In genomic region chr2:118901175-118902031, GRCm38 (mm10) we compare ENCODE assay signal across 8 mouse cellular contexts. TPM values are rescaled to one million over a fixed set of nuclear protein-coding genes. Genes with fewer than 3 reads are reported as not detected.
DNase-seq lines count a peak whose midpoint lies in the region; ATAC-seq and TF ChIP-seq lines count a peak whose summit lies in the region.

No protein-coding gene starts in this region.

- peak; percentile 26 for TF ChIP-seq CTCF in kidney, postnatal 0 days (IDR thresholded peaks at IDR 0.05; ENCODE audit: low read depth)

- peak overlapping the region; percentile 97 for H3K4me2 ChIP-seq in heart, embryonic 12.5 days
- peak overlapping the region; percentile 99 for H3K4me2 ChIP-seq in kidney, postnatal 0 days (ENCODE audit: low read length)
- H3K4me2 ChIP-seq in liver, embryonic 12.5 days = peak overlapping the region; percentile 100
- peak overlapping the region; percentile 97 for H3K4me2 ChIP-seq in stomach, embryonic 15.5 days

- H3K27me3 ChIP-seq in heart, embryonic 12.5 days (replicated peaks) = peaks cover 40% of the 10 kb centered on the region
- peaks cover 33% of the 10 kb centered on the region for H3K27me3 ChIP-seq in kidney, postnatal 0 days (ENCODE audit: insufficient read depth, low read length)
- H3K27me3 ChIP-seq in liver, embryonic 12.5 days (replicated peaks) = peaks cover 46% of the 10 kb centered on the region
- peaks cover 41% of the 10 kb centered on the region for H3K27me3 ChIP-seq in stomach, embryonic 15.5 days (replicated peaks)

- peak; percentile 94 for ATAC-seq in erythroid progenitor cell, adult 5-6 weeks (replicated peaks; ENCODE audit: low FRiP score, poor library complexity, severe bottlenecking)
- ATAC-seq in heart, embryonic 12.5 days (ENCODE audit: insufficient number of reproducible peaks, low FRiP score) = peak; percentile 94
- peak; percentile 88 for ATAC-seq in kidney, postnatal 0 days (replicated peaks; ENCODE audit: low FRiP score, low read depth)
- ATAC-seq in liver, embryonic 12.5 days = peak; percentile 90
- ATAC-seq in stomach, embryonic 15.5 days (ENCODE audit: insufficient read depth, low FRiP score, low read depth) = peak; percentile 91

- H3K36me3 ChIP-seq in heart, embryonic 12.5 days = no peaks in the 10 kb centered on the region
- no peaks in the 10 kb centered on the region for H3K36me3 ChIP-seq in kidney, postnatal 0 days (ENCODE audit: insufficient read depth, low read length)
- H3K36me3 ChIP-seq in liver, embryonic 12.5 days = no peaks in the 10 kb centered on the region
- H3K36me3 ChIP-seq in stomach, embryonic 15.5 days = no peaks in the 10 kb centered on the region

- peaks cover 51% of the 10 kb centered on the region for H3K4me1 ChIP-seq in heart, embryonic 12.5 days (replicated peaks)
- peaks cover 9% of the 10 kb centered on the region; the same call in 1 of the 2 replicates for H3K4me1 ChIP-seq in kidney, postnatal 0 days (replicated peaks; ENCODE audit: insufficient read depth, low read length)
- peaks cover 82% of the 10 kb centered on the region for H3K4me1 ChIP-seq in liver, embryonic 12.5 days
- H3K4me1 ChIP-seq in stomach, embryonic 15.5 days = peaks cover 39% of the 10 kb centered on the region

- WGBS in heart, embryonic 12.5 days = under 1% methylated on average over 82 of the region's 120 CpGs
- 4% methylated on average over 53 of the region's 120 CpGs for WGBS in kidney, postnatal 0 days
- under 1% methylated on average over 104 of the region's 120 CpGs for WGBS in liver, embryonic 12.5 days (ENCODE audit: insufficient replicate concordance)
- under 1% methylated on average over 95 of the region's 120 CpGs for whole genome bisulfite sequencing in stomach, embryonic 15.5 days

- peak; percentile 93 for DNase-seq in CD4-positive helper T cell, adult 2 months (ENCODE audit: low read depth, low spot score)
- peak; percentile 89 for DNase-seq in brain, embryonic 18.5 days (ENCODE audit: low read depth, low spot score)
- DNase-seq in kidney, postnatal 0 days (ENCODE audit: low spot score) = peak; percentile 97
- DNase-seq in natural killer cell, adult 2 months (ENCODE audit: low spot score in 2 of 2) = peak; percentile 87 to 92

- H3K4me3 ChIP-seq in heart, embryonic 12.5 days = peak overlapping the region; percentile 90
- peak overlapping the region; percentile 86 for H3K4me3 ChIP-seq in kidney, postnatal 0 days (replicated peaks; ENCODE audit: low read depth, low read length)
- peak overlapping the region; percentile 92 for H3K4me3 ChIP-seq in liver, embryonic 12.5 days
- H3K4me3 ChIP-seq in stomach, embryonic 15.5 days (replicated peaks) = peak overlapping the region; percentile 94

- H3K9ac ChIP-seq in heart, embryonic 12.5 days = peak overlapping the region; percentile 90
- peak overlapping the region; percentile 81 for H3K9ac ChIP-seq in kidney, postnatal 0 days (ENCODE audit: low read depth, low read length)
- peak overlapping the region; percentile 97 for H3K9ac ChIP-seq in liver, embryonic 12.5 days
- peak overlapping the region; percentile 82 for H3K9ac ChIP-seq in stomach, embryonic 15.5 days

- H3K9me3 ChIP-seq in heart, embryonic 12.5 days (replicated peaks) = no peaks in the 10 kb centered on the region
- no peaks in the 10 kb centered on the region for H3K9me3 ChIP-seq in kidney, postnatal 0 days (replicated peaks; ENCODE audit: low read length)
- H3K9me3 ChIP-seq in liver, embryonic 12.5 days (replicated peaks) = no peaks in the 10 kb centered on the region
- no peaks in the 10 kb centered on the region for H3K9me3 ChIP-seq in stomach, embryonic 15.5 days

- peak overlapping the region; percentile 70 for H3K27ac ChIP-seq in heart, embryonic 12.5 days (ENCODE audit: poor library complexity, severe bottlenecking)
- peak overlapping the region; percentile 85 for H3K27ac ChIP-seq in kidney, postnatal 0 days
- peak overlapping the region; percentile 92 for H3K27ac ChIP-seq in liver, embryonic 12.5 days
- peak overlapping the region; percentile 70 for H3K27ac ChIP-seq in stomach, embryonic 15.5 days

RNA-seq across cellular contexts. Expression of gene Bahd1, which starts 1.2 kb away (rescaled TPM):
- total RNA-seq in erythroid progenitor cell, adult 5-6 weeks (2015; ENCODE audit: low replicate concordance) = 7.6 and 8.8 TPM in 2 replicates
- total RNA-seq in erythroid progenitor cell, adult 5-6 weeks (2017; ENCODE audit: low replicate concordance) = 14.5 and 15.1 TPM in 2 replicates
- polyA plus RNA-seq in heart, embryonic 12.5 days (2016; fragmentation: Nextera tagmentation; extraction: Ambion mirVana) = 4.5 and 4.8 TPM in 2 replicates
- polyA plus RNA-seq in kidney, postnatal 0 days (2015; fragmentation: Nextera tagmentation; extraction: Ambion mirVana) = 3.3 TPM in 2 replicates
- polyA plus RNA-seq in liver, embryonic 12.5 days (2016; fragmentation: Nextera tagmentation; extraction: Ambion mirVana) = 5.1 and 5.6 TPM in 2 replicates
- 5.7 TPM in 2 replicates for polyA plus RNA-seq in stomach, embryonic 15.5 days (2015; fragmentation: Nextera tagmentation; extraction: Ambion mirVana)

RNA-seq across cellular contexts. Expression of gene Chst14, which starts 24.9 kb away (rescaled TPM):
- total RNA-seq in erythroid progenitor cell, adult 5-6 weeks (2015; ENCODE audit: low replicate concordance) = not detected in 2 replicates
- total RNA-seq in erythroid progenitor cell, adult 5-6 weeks (2017; ENCODE audit: low replicate concordance) = 0.77 TPM in 1 of 2 replicates, not detected in the other
- 23.9 and 25.4 TPM in 2 replicates for polyA plus RNA-seq in heart, embryonic 12.5 days (2016; fragmentation: Nextera tagmentation; extraction: Ambion mirVana)
- 23.9 and 25.1 TPM in 2 replicates for polyA plus RNA-seq in kidney, postnatal 0 days (2015; fragmentation: Nextera tagmentation; extraction: Ambion mirVana)
- polyA plus RNA-seq in liver, embryonic 12.5 days (2016; fragmentation: Nextera tagmentation; extraction: Ambion mirVana) = 8.8 and 9.5 TPM in 2 replicates
- 26.3 and 26.9 TPM in 2 replicates for polyA plus RNA-seq in stomach, embryonic 15.5 days (2015; fragmentation: Nextera tagmentation; extraction: Ambion mirVana)

RNA-seq across cellular contexts. Expression of gene Ivd, which starts 39.6 kb away (rescaled TPM):
- 5.4 and 6.3 TPM in 2 replicates for total RNA-seq in erythroid progenitor cell, adult 5-6 weeks (2015; ENCODE audit: low replicate concordance)
- total RNA-seq in erythroid progenitor cell, adult 5-6 weeks (2017; ENCODE audit: low replicate concordance) = 1.9 and 7.3 TPM in 2 replicates
- polyA plus RNA-seq in heart, embryonic 12.5 days (2016; fragmentation: Nextera tagmentation; extraction: Ambion mirVana) = 68.2 and 68.7 TPM in 2 replicates
- polyA plus RNA-seq in kidney, postnatal 0 days (2015; fragmentation: Nextera tagmentation; extraction: Ambion mirVana) = 68.9 and 79.2 TPM in 2 replicates
- 27.9 and 30.8 TPM in 2 replicates for polyA plus RNA-seq in liver, embryonic 12.5 days (2016; fragmentation: Nextera tagmentation; extraction: Ambion mirVana)
- 55.1 and 58.9 TPM in 2 replicates for polyA plus RNA-seq in stomach, embryonic 15.5 days (2015; fragmentation: Nextera tagmentation; extraction: Ambion mirVana)

Comparison
In these comparisons a context has a peak if more than half of its experiments do, and no peak if none do; other contexts are left out.
1. Peak in every context shown above with its lines: DNase-seq, ATAC-seq, H3K4me3 ChIP-seq and H3K27ac ChIP-seq.